Mouse (Mus musculus) small intestine, adult 2 months (tissue): ENCODE data around the gene Padi6. TPM values are rescaled to one million over a fixed set of nuclear protein-coding genes. Genes with fewer than 3 reads are reported as not detected.

Experiments
- H3K27ac ChIP-seq: fragments of 200-500 bp; 2 replicates; pipeline ENCODE4 v1.5.1; 2012; ENCODE audit warnings: low read depth, low read length, control low read depth, inconsistent platforms; ENCODE audit not compliant: insufficient read depth
- H3K27me3 ChIP-seq: fragments of 200-500 bp; 2 replicates; pipeline ENCODE4 v1.6.1; 2012; ENCODE audit warnings: mild to moderate bottlenecking, moderate library complexity, low read length, inconsistent platforms; ENCODE audit not compliant: control insufficient read depth, insufficient read depth
- H3K36me3 ChIP-seq: fragments of 200-500 bp; 2 replicates; pipeline ENCODE4 v1.6.1; 2012; ENCODE audit warnings: mild to moderate bottlenecking, low read length, control low read depth, inconsistent platforms; ENCODE audit not compliant: control insufficient read depth, insufficient read depth
- H3K4me1 ChIP-seq: fragments of 200-500 bp; 2 replicates; pipeline ENCODE4 v1.6.1; 2012; ENCODE audit warnings: low read length, inconsistent platforms, mixed read lengths; ENCODE audit not compliant: control insufficient read depth, insufficient read depth, insufficient read length
- H3K4me3 ChIP-seq: fragments of 200-500 bp; 2 replicates; pipeline ENCODE4 v1.5.1; 2012; ENCODE audit warnings: low read depth, mild to moderate bottlenecking, control low read depth, inconsistent platforms, low read length, moderate library complexity
- CTCF ChIP-seq: fragments of 200-500 bp; IDR thresholded peaks from 2 replicates; pipeline ENCODE4 v1.5.1; 2012; ENCODE audit warnings: low read depth, mild to moderate bottlenecking, control low read depth, inconsistent platforms, low read length, moderate library complexity, mixed read lengths; ENCODE audit not compliant: insufficient replicate concordance, insufficient read length; ENCODE audit errors: extremely low read depth
- POLR2A ChIP-seq: fragments of 200-500 bp; IDR thresholded peaks from 2 replicates; pipeline ENCODE4 v1.6.1; 2012; ENCODE audit warnings: low read depth, mild to moderate bottlenecking, control low read depth, inconsistent platforms, low read length, moderate library complexity
- WGBS: fragments of 180-500 bp; shearing (Covaris S2); methylation state at CpG from one replicate; pipeline ENCODE4 v1.1.7; 2018; 5-methylcytosine and 5-hydroxymethylcytosine counted together
- polyA plus RNA-seq: library from polyadenylated mRNA; depleted of rRNA; stranded (reverse); fragments of >200 nt; gene quantifications from 2 replicates; pipeline ENCODE4 v1.2.3, GENCODE M21; 2012; rRNA removed

Padi6 gene
- polyA plus RNA-seq, 1 experiment = not detected

- no peak for TF ChIP-seq CTCF
- Histone ChIP-seq H3K36me3 (no peaks in the 10 kb centered on the region), H3K27me3 (no peaks in the 10 kb centered on the region), H3K4me3 (no peak overlapping the region), H3K27ac (no peak overlapping the region), H3K4me1 (no peaks in the 10 kb centered on the region)
- WGBS = 55% methylated on average over 8 of the region's 8 CpGs
Measured at GRCm38 (mm10) chr4:140683608-140684007, 58.8 kb downstream of the Padi6 start.

- Histone ChIP-seq H3K36me3 (no peaks in the 10 kb centered on the region), H3K27me3 (no peaks in the 10 kb centered on the region), H3K4me3 (no peak overlapping the region), H3K4me1 (no peaks in the 10 kb centered on the region), H3K27ac (no peak overlapping the region)
- WGBS = 51% methylated on average over 8 of the region's 8 CpGs
- TF ChIP-seq POLR2A (no peak), CTCF (no peak)
Measured at GRCm38 (mm10) chr4:140680731-140681397, 61.6 kb downstream of the Padi6 start.

- Histone ChIP-seq H3K4me1 (no peaks in the 10 kb centered on the region), H3K4me3 (peak overlapping the region; percentile 9; the same call in 1 of the 2 replicates), H3K36me3 (no peaks in the 10 kb centered on the region), H3K27me3 (no peaks in the 10 kb centered on the region), H3K27ac (no peak overlapping the region)
- WGBS = 23% methylated on average over 17 of the region's 18 CpGs
- TF ChIP-seq POLR2A (no peak), CTCF (peak; percentile 71; the same call in 1 of the 2 replicates)
Measured at GRCm38 (mm10) chr4:140679723-140680380, 62.6 kb downstream of the Padi6 start.

- no peaks in the 10 kb centered on the region for H3K27me3 ChIP-seq
- 15% methylated on average over 5 of the region's 5 CpGs for WGBS
- no peaks in the 10 kb centered on the region for H3K36me3 ChIP-seq
- no peak overlapping the region for H3K27ac ChIP-seq
- H3K4me1 ChIP-seq = no peaks in the 10 kb centered on the region
- no peak overlapping the region for H3K4me3 ChIP-seq
- TF ChIP-seq POLR2A = no peak
- TF ChIP-seq CTCF = peak; percentile 68
Measured at GRCm38 (mm10) chr4:140679038-140679437, 63.4 kb downstream of the Padi6 start.

Other genes starting within 250 kb of the Padi6 start
- 10.4 and 14.2 TPM in 2 replicates for gene Arhgef10l, start 76.6 kb downstream of the Padi6 start, polyA plus RNA-seq
- gene Rcc2, start 42.1 kb downstream of the Padi6 start, polyA plus RNA-seq = 23.1 and 42.9 TPM in 2 replicates
- 0.35 and 0.77 TPM in 2 replicates for gene Padi4, start 31.6 kb upstream of the Padi6 start, polyA plus RNA-seq
- not detected in 2 replicates for gene Padi3, start 68.0 kb upstream of the Padi6 start, polyA plus RNA-seq
- 0.04 TPM in 1 of 2 replicates, not detected in the other for gene Padi1, start 103.1 kb upstream of the Padi6 start, polyA plus RNA-seq
- gene Padi2, start 163.7 kb upstream of the Padi6 start, polyA plus RNA-seq = 2.3 and 5.3 TPM in 2 replicates
- 304 and 515 TPM in 2 replicates for gene Sdhb, start 218.6 kb upstream of the Padi6 start, polyA plus RNA-seq
- 63.0 and 76.6 TPM in 2 replicates for gene Atp13a2, start 244.2 kb upstream of the Padi6 start, polyA plus RNA-seq